Mouse (Mus musculus): ENCODE measurements around the gene Cdh23. TPM values are rescaled to one million over a fixed set of nuclear protein-coding genes. Genes with fewer than 3 reads are reported as not detected.

Gene Cdh23
- total and polyA plus RNA-seq, 3 experiments, result 4.7 to 7.7 (median 7.0) TPM

GRCm38 (mm10) chr10:60350077-60350804 is 346.0 kb downstream of the Cdh23 start:
- 28% methylated on average over 5 of the region's 5 CpGs for WGBS
- TF ChIP-seq POLR2A (IDR thresholded peaks at IDR 0.05; ENCODE audit: insufficient read depth, low read depth, low read length) (no peak), CTCF (IDR thresholded peaks at IDR 0.05) (no peak), EP300 (IDR thresholded peaks at IDR 0.05; ENCODE audit: insufficient read depth, low read depth, low read length) (no peak)
- peaks cover 25% of the 10 kb centered on the region for H3K4me1 ChIP-seq (ENCODE audit: control insufficient read depth, insufficient read depth, low read length)

DNA sequence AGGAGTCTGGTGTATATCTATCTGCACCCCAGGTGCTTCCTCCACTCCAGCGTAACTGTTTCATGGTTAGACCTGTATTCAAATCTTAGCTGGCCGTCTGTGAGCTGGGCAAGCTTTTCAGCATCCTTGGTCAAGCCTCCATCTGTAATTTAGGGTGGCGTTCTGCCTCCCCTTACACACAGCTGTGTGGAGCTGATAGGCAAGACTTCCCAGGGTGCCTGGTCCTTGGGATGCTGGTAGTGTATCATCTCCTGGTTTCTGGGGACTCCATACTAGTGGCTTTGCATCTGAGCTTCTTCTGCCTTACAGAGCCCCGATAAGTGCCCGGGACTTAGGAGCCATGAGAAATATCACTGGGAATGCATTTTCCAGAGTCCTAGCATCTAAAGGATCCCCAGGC is 346.6 kb downstream of the Cdh23 start:
- intact Hi-C loops (cut with DNase I), result loop anchor here (5.0 kb wide), 1 partner anchor 67 kb away; no protein-coding TSS in a partner anchor
- H3K79me2 ChIP-seq (replicated peaks; ENCODE audit: control insufficient read depth, insufficient read depth, low read length), result no peaks in the 10 kb centered on the region
- no peaks in the 10 kb centered on the region for H3K36me3 ChIP-seq (ENCODE audit: control insufficient read depth, insufficient read depth, low read length)
- peaks cover 23% of the 10 kb centered on the region for H3K4me1 ChIP-seq (ENCODE audit: control insufficient read depth, insufficient read depth, low read length)
- H3K9ac ChIP-seq (ENCODE audit: low read depth, low read length), result peak overlapping the region; percentile 13; the same call in 1 of the 2 replicates
- TF ChIP-seq EP300 (IDR thresholded peaks at IDR 0.05; ENCODE audit: insufficient read depth, low read depth, low read length) (no peak), CTCF (IDR thresholded peaks at IDR 0.05) (no peak), POLR2A (IDR thresholded peaks at IDR 0.05; ENCODE audit: insufficient read depth, low read depth, low read length) (no peak)
- peak overlapping the region; percentile 70; the same call in 1 of the 2 replicates for H3K4me3 ChIP-seq
- no peaks in the 10 kb centered on the region for H3K27me3 ChIP-seq (ENCODE audit: control insufficient read depth, insufficient read depth, low read length)
- no peak for DNase-seq
- H3K27ac ChIP-seq, result peak overlapping the region; percentile 86
- whole genome bisulfite sequencing, result 67% methylated on average over 5 of the region's 5 CpGs

More at GRCm38 (mm10) chr10:60350077-60350804, 346.0 kb downstream of the Cdh23 start:
- peak overlapping the region; percentile 86 for H3K27ac ChIP-seq
- no peaks in the 10 kb centered on the region for H3K79me2 ChIP-seq (replicated peaks; ENCODE audit: control insufficient read depth, insufficient read depth, low read length)
- peak overlapping the region; percentile 47 for H3K4me3 ChIP-seq
- H3K36me3 ChIP-seq (ENCODE audit: control insufficient read depth, insufficient read depth, low read length), result no peaks in the 10 kb centered on the region
- no peaks in the 10 kb centered on the region for H3K27me3 ChIP-seq (ENCODE audit: control insufficient read depth, insufficient read depth, low read length)
- no peak for DNase-seq
- intact Hi-C loops (cut with DNase I), result no loop called here
- H3K9ac ChIP-seq (ENCODE audit: low read depth, low read length), result peak overlapping the region; percentile 10; the same call in 1 of the 2 replicates

DNA sequence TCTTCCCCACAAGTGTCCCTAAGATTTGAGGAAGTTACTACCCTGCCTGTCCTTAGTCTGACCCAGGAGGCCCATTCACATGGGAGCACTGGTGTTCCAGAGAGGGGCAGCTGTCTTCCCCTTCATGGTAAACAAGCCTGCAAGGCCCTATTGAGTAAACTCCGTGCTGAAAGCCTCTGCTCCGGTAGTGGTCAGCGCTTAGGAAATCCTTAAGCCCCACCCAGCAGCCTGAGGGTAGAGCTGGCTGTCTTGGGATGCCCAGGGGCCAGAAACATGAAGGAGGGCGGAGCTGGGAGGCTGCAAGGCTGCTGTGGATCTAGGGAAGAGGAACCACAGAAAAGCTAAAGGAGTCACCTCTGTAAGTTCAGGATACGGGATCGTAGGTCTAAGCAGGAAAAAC is 347.2 kb downstream of the Cdh23 start:
- 25% methylated on average over 6 of the region's 6 CpGs for WGBS
- TF ChIP-seq POLR2A (IDR thresholded peaks at IDR 0.05; ENCODE audit: insufficient read depth, low read depth, low read length) (peak; percentile 59), CTCF (IDR thresholded peaks at IDR 0.05) (no peak), EP300 (IDR thresholded peaks at IDR 0.05; ENCODE audit: insufficient read depth, low read depth, low read length) (peak; percentile 50; the same call in 1 of the 2 replicates)
- H3K9ac ChIP-seq (ENCODE audit: low read depth, low read length), result peak overlapping the region; percentile 45
- intact Hi-C loops (cut with DNase I), result loop anchor here (5.0 kb wide), 1 partner anchor 67 kb away; no protein-coding TSS in a partner anchor
- H3K36me3 ChIP-seq (ENCODE audit: control insufficient read depth, insufficient read depth, low read length), result no peaks in the 10 kb centered on the region
- H3K4me3 ChIP-seq, result peak overlapping the region; percentile 70; the same call in 1 of the 2 replicates
- no peaks in the 10 kb centered on the region for H3K27me3 ChIP-seq (ENCODE audit: control insufficient read depth, insufficient read depth, low read length)
- peak overlapping the region; percentile 86 for H3K27ac ChIP-seq
- DNase-seq, result peak; percentile 75 to 86
- H3K79me2 ChIP-seq (replicated peaks; ENCODE audit: control insufficient read depth, insufficient read depth, low read length), result no peaks in the 10 kb centered on the region
- peaks cover 23% of the 10 kb centered on the region for H3K4me1 ChIP-seq (ENCODE audit: control insufficient read depth, insufficient read depth, low read length)

DNA sequence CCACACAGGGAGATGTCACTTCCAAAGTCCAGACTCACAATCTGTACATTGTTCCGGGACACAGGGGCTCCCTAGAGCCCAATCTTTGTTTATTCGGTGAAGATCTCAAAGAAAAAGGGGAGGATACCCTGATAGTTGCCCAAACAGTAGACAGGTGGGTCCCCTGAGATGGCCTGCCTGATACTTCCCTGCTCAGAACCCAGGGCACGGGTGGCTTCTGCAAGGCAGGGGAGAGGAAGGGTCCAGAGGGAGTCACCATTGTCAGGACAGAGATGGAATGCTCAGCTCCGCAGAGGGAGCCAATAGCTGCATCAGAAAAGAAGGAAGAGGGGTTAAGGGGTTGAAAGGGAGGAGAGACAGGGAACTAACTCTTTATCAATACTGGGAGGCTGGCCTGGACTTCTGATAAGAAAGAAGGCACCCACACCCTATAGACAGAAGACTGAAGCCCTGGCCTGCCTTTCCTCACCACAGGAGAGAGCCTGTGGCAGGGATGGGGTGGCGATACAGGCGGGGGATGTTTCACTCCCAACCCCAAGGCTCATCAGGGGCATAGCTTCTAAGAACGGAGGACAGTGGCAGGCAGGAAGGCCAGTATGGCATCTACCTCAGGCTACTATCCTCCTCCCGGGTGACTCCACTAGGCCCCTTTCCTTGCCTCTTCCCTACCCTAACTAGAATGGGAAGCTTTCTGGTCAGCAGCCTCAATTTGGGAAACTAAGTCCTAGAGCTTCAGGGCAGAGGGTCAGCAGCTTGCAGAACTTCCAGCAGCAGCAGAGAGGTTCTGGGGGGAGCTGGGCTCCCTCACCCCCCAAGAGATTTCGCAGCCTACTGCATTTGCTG is 348.3 kb downstream of the Cdh23 start:
- H3K36me3 ChIP-seq (ENCODE audit: control insufficient read depth, insufficient read depth, low read length), result no peaks in the 10 kb centered on the region
- WGBS, result 47% methylated on average over 9 of the region's 9 CpGs
- no peak for DNase-seq
- intact Hi-C loops (cut with DNase I), result loop anchor here (2.0 to 5.0 kb wide), 3 partner anchors 43 to 66 kb away; no protein-coding TSS in a partner anchor
- no peaks in the 10 kb centered on the region for H3K79me2 ChIP-seq (replicated peaks; ENCODE audit: control insufficient read depth, insufficient read depth, low read length)
- peaks cover 18% of the 10 kb centered on the region for H3K4me1 ChIP-seq (ENCODE audit: control insufficient read depth, insufficient read depth, low read length)
- H3K4me3 ChIP-seq, result peak overlapping the region; percentile 70
- H3K27me3 ChIP-seq (ENCODE audit: control insufficient read depth, insufficient read depth, low read length), result no peaks in the 10 kb centered on the region
- TF ChIP-seq POLR2A (IDR thresholded peaks at IDR 0.05; ENCODE audit: insufficient read depth, low read depth, low read length) (no peak), EP300 (IDR thresholded peaks at IDR 0.05; ENCODE audit: insufficient read depth, low read depth, low read length) (no peak), CTCF (IDR thresholded peaks at IDR 0.05) (no peak)
- H3K27ac ChIP-seq, result peak overlapping the region; percentile 86
- H3K9ac ChIP-seq (ENCODE audit: low read depth, low read length), result peak overlapping the region; percentile 66

DNA sequence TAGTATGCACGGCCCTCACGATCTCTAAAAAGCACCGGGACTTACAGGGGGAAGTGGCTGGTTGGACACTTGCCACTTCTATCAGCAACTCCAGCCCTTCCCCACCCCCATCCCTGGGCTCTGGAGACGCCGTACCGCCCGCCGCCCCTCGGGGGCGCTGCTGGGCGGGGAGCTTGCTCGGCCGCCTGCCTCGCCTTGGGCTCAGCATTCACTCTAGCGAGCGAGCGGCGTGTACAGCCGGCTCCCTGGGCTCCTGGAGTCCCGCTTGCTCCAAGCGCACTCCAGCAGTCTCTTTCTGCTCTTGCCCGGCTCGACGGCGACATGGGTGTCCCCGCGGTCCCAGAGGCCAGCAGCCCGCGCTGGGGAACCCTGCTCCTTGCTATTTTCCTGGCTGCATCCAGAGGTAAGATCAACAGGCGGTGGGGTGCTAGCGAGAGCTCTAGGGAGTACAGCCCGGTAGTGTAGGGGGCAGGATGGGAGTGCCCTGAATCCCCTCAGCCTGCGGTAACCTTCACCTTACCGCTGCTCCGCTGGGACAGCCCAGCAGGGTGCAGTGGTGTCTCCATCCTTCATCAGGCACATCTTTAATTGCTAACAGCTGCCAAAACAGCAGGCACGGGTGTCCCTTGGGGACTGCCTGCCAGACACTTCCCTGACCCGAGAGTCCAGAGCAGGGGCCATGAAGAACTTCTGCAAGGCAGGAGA is 349.4 kb downstream of the Cdh23 start, which contains the start of gene Vsir:
Gene Vsir (plus strand): TSS at position 151 of the 705 bp plus-strand sequence.
- Histone ChIP-seq H3K4me3 (peak within 1 kb of the TSS; percentile 70), H3K27me3 (ENCODE audit: control insufficient read depth, insufficient read depth, low read length) (no peaks in the 10 kb centered on the region), H3K27ac (peak within 1 kb of the TSS; percentile 86), H3K36me3 (ENCODE audit: control insufficient read depth, insufficient read depth, low read length) (no peaks in the 10 kb centered on the region), H3K4me1 (ENCODE audit: control insufficient read depth, insufficient read depth, low read length) (peaks cover 12% of the 10 kb centered on the region), H3K79me2 (replicated peaks; ENCODE audit: control insufficient read depth, insufficient read depth, low read length) (no peaks in the 10 kb centered on the region), H3K9ac (ENCODE audit: low read depth, low read length) (peak within 1 kb of the TSS; percentile 66)
- peak; percentile 79 for TF ChIP-seq POLR2A (IDR thresholded peaks at IDR 0.05; ENCODE audit: insufficient read depth, low read depth, low read length)
- TF ChIP-seq CTCF (IDR thresholded peaks at IDR 0.05), result peak; percentile 81
- 0 out of 2 replicates have a peak, but pooled peaks have one; percentile 33 for TF ChIP-seq EP300 (IDR thresholded peaks at IDR 0.05; ENCODE audit: insufficient read depth, low read depth, low read length)
- peak; percentile 92 to 94 for DNase-seq
- WGBS, result under 1% methylated on average over 37 of the region's 37 CpGs
- intact Hi-C loops (cut with DNase I), result loop anchor here (2.0 to 5.0 kb wide), 3 partner anchors 42 to 65 kb away; no protein-coding TSS in a partner anchor

All from heart, adult 2 months (tissue).